In genomic region chr17:6691596-6691995, GRCm38 (mm10) we compare ENCODE assay signal across 10 mouse cellular contexts. TPM values are rescaled to one million over a fixed set of nuclear protein-coding genes. Genes with fewer than 3 reads are reported as not detected.
A peak's percentile ranks its signal among the peaks of the same experiment; 100 is the strongest.
DNase-seq lines count a peak whose midpoint lies in the region; ATAC-seq and TF ChIP-seq lines count a peak whose summit lies in the region.
"Not testable (repeated sequence)": the region's sequence is repeated elsewhere in the genome, so short reads cannot be mapped to it uniquely, and the experiment has no call there.
"Had no signal": no experiment of that assay in that cellular context is flagged by ENCODE, and none has a peak within 500 bp of the region (broad histone marks: within the 10 kb centered on the region; RNA-seq: fewer than 3 reads in every experiment).

No protein-coding gene starts in this region.

- H3K79me2 ChIP-seq in heart, adult 2 months (replicated peaks; ENCODE audit: control insufficient read depth, insufficient read depth, low read length), result not testable (repeated sequence)

- TF ChIP-seq CTCF in heart, adult 2 months (IDR thresholded peaks at IDR 0.05), result peak; percentile 82

- DNase-seq in CD4-positive helper T cell, adult 2 months (ENCODE audit: low read depth, low spot score), result peak; percentile 54
- peak; percentile 72 to 74 for DNase-seq in adrenal gland, postnatal 4 days (ENCODE audit: low spot score in 2 of 2)
- DNase-seq in embryo, embryonic 9.5 days (ENCODE audit: extremely low spot score), result peak; percentile 32
- DNase-seq in heart, adult 2 months, result peak; percentile 80 to 88
- DNase-seq in kidney, postnatal 14 days, result peak; percentile 87
- DNase-seq in limb, embryonic 14.5 days (ENCODE audit: low spot score), result peak; percentile 38
- DNase-seq in spleen, postnatal 4 days (ENCODE audit: low spot score in 2 of 2), result peak; percentile 76 to 93

- not testable (repeated sequence) for H3K36me3 ChIP-seq in heart, adult 2 months (ENCODE audit: control insufficient read depth, insufficient read depth, low read length); limb, embryonic 14.5 days (ENCODE audit: control insufficient read depth, insufficient read depth, low read length)

- not testable (repeated sequence) for H3K4me2 ChIP-seq in limb, embryonic 14.5 days (replicated peaks; ENCODE audit: low read depth, low read length, severe bottlenecking)

- intact Hi-C loops in heart, adult 2 months (cut with DNase I), result not testable (repeated sequence)

- not testable (repeated sequence) for ATAC-seq in limb, embryonic 14.5 days (ENCODE audit: low FRiP score, low read depth)
- ATAC-seq in monocyte, adult 5-6 weeks (replicated peaks; ENCODE audit: insufficient number of reproducible peaks, low FRiP score, low TSS enrichment, poor library complexity, severe bottlenecking), result peak; percentile 68

- not testable (repeated sequence) for TF ChIP-seq POLR2A in heart, adult 2 months (IDR thresholded peaks at IDR 0.05; ENCODE audit: insufficient read depth, low read depth, low read length); limb, embryonic 14.5 days (IDR thresholded peaks at IDR 0.05; ENCODE audit: borderline replicate concordance, extremely low read depth, insufficient read depth, insufficient read length)

- H3K4me3 ChIP-seq in heart, adult 2 months; limb, embryonic 14.5 days (replicated peaks; ENCODE audit: low read length): not testable (repeated sequence)

- H3K9me3 ChIP-seq in limb, embryonic 14.5 days (ENCODE audit: control insufficient read depth, low read length), result not testable (repeated sequence)

- not testable (repeated sequence) for H3K9ac ChIP-seq in heart, adult 2 months (ENCODE audit: low read depth, low read length); limb, embryonic 14.5 days (ENCODE audit: low read depth, low read length, severe bottlenecking)

- TF ChIP-seq EP300 in heart, adult 2 months (IDR thresholded peaks at IDR 0.05; ENCODE audit: insufficient read depth, low read depth, low read length), result not testable (repeated sequence)

- H3K4me1 ChIP-seq in heart, adult 2 months (ENCODE audit: control insufficient read depth, insufficient read depth, low read length); limb, embryonic 14.5 days (ENCODE audit: control insufficient read depth, insufficient read depth, low read length): not testable (repeated sequence)

- not testable (repeated sequence) for H3K27me3 ChIP-seq in heart, adult 2 months (ENCODE audit: control insufficient read depth, insufficient read depth, low read length); limb, embryonic 14.5 days (ENCODE audit: control insufficient read depth, insufficient read depth, low read length)

- not testable (repeated sequence) for H3K27ac ChIP-seq in heart, adult 2 months; limb, embryonic 14.5 days (replicated peaks; ENCODE audit: low read depth, low read length)

- WGBS in heart, adult 2 months, result 5% methylated on average over 2 of the region's 2 CpGs
- WGBS in limb, embryonic 14.5 days, result 6% methylated on average over 2 of the region's 2 CpGs

RNA-seq across cellular contexts. Expression of gene Sytl3, which starts 32.7 kb away (rescaled TPM):
- total RNA-seq in adrenal gland, postnatal 4 days (2021), result under 1 TPM; 0.68 to 0.73 TPM
- total RNA-seq in heart, adult 2 months (2021), result under 1 TPM; 0.16 to 0.34 TPM
- polyA plus RNA-seq in heart, adult 2 months (2012; rRNA removed), result 0.12 and 0.23 TPM in 2 replicates
- 0.10 TPM in 2 replicates for polyA plus RNA-seq in limb, embryonic 14.5 days (2012; rRNA removed)
- 0.19 and 0.26 TPM in 2 replicates for polyA plus RNA-seq in limb, embryonic 14.5 days (2014; fragmentation: Nextera tagmentation; extraction: Ambion mirVana)
- total RNA-seq in monocyte, adult 5-6 weeks (2017), result 92.4 to 237 TPM (median 127 TPM) in 3 replicates
- polyA plus RNA-seq: heart, embryonic 12.5 days; midbrain, embryonic 12.5 days had no signal

RNA-seq across cellular contexts. Expression of gene Dynlt1f, which starts 35.9 kb away (rescaled TPM):
- 100 to 1,000 TPM; 215 to 228 TPM for total RNA-seq in adrenal gland, postnatal 4 days (2021)
- 10 to 100 TPM; 37.0 to 46.9 TPM for total RNA-seq in heart, adult 2 months (2021)
- 22.0 and 30.1 TPM in 2 replicates for polyA plus RNA-seq in heart, adult 2 months (2012; rRNA removed)
- 197 and 228 TPM in 2 replicates for polyA plus RNA-seq in limb, embryonic 14.5 days (2012; rRNA removed)
- polyA plus RNA-seq in limb, embryonic 14.5 days (2014; fragmentation: Nextera tagmentation; extraction: Ambion mirVana), result 242 and 248 TPM in 2 replicates
- 31.2 to 93.9 TPM (median 54.5 TPM) in 3 replicates for total RNA-seq in monocyte, adult 5-6 weeks (2017)

Comparison
In these comparisons a context has a peak if more than half of its experiments do, and no peak if none do; other contexts are left out.
1. DNase-seq: peak in every context shown above with its lines; median percentile 87 in kidney, postnatal 14 days; 84 in spleen, postnatal 4 days; 84 in heart, adult 2 months; 73 in adrenal gland, postnatal 4 days; 54 in CD4-positive helper T cell, adult 2 months; 38 in limb, embryonic 14.5 days; 32 in embryo, embryonic 9.5 days.
2. RNA of gene Sytl3, which starts 32.7 kb away (total RNA-seq): 92.4 to 237 TPM in monocyte, adult 5-6 weeks; 0.68 to 0.73 TPM in adrenal gland, postnatal 4 days and 0.16 to 0.34 TPM in heart, adult 2 months; every median in the first group is over 10 times any median in the second.